Mouse (Mus musculus): ENCODE results near the gene Cyp11a1. TPM values are rescaled to one million over a fixed set of nuclear protein-coding genes. Genes with fewer than 3 reads are reported as not detected.

Cyp11a1 gene
- polyA plus RNA-seq, 1 experiment from 2014 or later: 0.44 TPM

DNA sequence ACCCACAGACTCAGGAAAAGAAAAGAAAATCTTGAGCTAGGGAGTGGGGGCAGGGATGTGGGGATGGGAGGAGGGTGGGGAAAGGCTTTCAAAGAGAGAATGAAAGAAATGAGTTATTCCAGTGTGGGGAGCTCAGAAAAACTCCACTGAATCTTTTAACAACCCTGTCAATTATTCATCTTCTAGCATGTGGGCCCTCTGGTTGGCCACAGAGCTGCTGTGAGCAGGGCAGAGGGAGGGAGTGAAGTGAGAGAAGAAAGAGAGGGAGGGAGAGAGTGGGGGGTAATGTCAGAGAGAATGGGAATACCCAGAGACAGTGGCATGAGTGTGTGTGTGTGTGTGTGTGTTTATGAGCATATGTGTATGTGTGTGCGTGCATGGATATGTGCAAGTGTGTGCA lies 47.8 kb downstream of the Cyp11a1 start:
- no peaks in the 10 kb centered on the region for H3K36me3 ChIP-seq (replicated peaks)
- H3K27ac ChIP-seq: peak overlapping the region; percentile 72
- H3K9me3 ChIP-seq: no peaks in the 10 kb centered on the region
- no peak overlapping the region for H3K4me2 ChIP-seq
- peaks cover 44% of the 10 kb centered on the region for H3K4me1 ChIP-seq
- no peak for ATAC-seq (replicated peaks)
- H3K27me3 ChIP-seq (replicated peaks): no peaks in the 10 kb centered on the region
- 86% methylated on average over 1 of the region's 1 CpGs for WGBS
- no peak overlapping the region for H3K4me3 ChIP-seq
- H3K9ac ChIP-seq: no peak overlapping the region

- WGBS: 66% methylated on average over 5 of the region's 5 CpGs
- peak; percentile 18; the same call in 1 of the 2 replicates for ATAC-seq (replicated peaks)
- Histone ChIP-seq H3K27ac (peak overlapping the region; percentile 48), H3K36me3 (replicated peaks) (no peaks in the 10 kb centered on the region), H3K4me3 (no peak overlapping the region), H3K4me2 (no peak overlapping the region), H3K9me3 (no peaks in the 10 kb centered on the region), H3K9ac (no peak overlapping the region), H3K4me1 (peaks cover 44% of the 10 kb centered on the region), H3K27me3 (replicated peaks) (no peaks in the 10 kb centered on the region)
These were observed 49.5 kb downstream of the Cyp11a1 start for GRCm38 (mm10) chr9:58055666-58056065.

- Histone ChIP-seq H3K36me3 (replicated peaks) (no peaks in the 10 kb centered on the region), H3K4me3 (no peak overlapping the region), H3K9me3 (no peaks in the 10 kb centered on the region), H3K27ac (peak overlapping the region; percentile 80; the same call in 1 of the 2 replicates), H3K27me3 (replicated peaks) (no peaks in the 10 kb centered on the region), H3K4me2 (no peak overlapping the region), H3K4me1 (peaks cover 65% of the 10 kb centered on the region), H3K9ac (no peak overlapping the region)
- ATAC-seq (replicated peaks): no peak
- WGBS: 29% methylated on average over 1 of the region's 1 CpGs
These were observed 53.7 kb downstream of the Cyp11a1 start for GRCm38 (mm10) chr9:58059920-58060319.

GRCm38 (mm10) chr9:58060677-58061667 lies 54.8 kb downstream of the Cyp11a1 start:
- H3K9me3 ChIP-seq: no peaks in the 10 kb centered on the region
- peak overlapping the region; percentile 5; the same call in 1 of the 2 replicates for H3K4me2 ChIP-seq
- H3K4me1 ChIP-seq: peaks cover 64% of the 10 kb centered on the region
- peak; percentile 51 for ATAC-seq (replicated peaks)
- WGBS: 8% methylated on average over 23 of the region's 23 CpGs
- peak overlapping the region; percentile 80 for H3K27ac ChIP-seq
- H3K4me3 ChIP-seq: no peak overlapping the region
- H3K9ac ChIP-seq: no peak overlapping the region
- no peaks in the 10 kb centered on the region for H3K36me3 ChIP-seq (replicated peaks)
- H3K27me3 ChIP-seq (replicated peaks): no peaks in the 10 kb centered on the region

DNA sequence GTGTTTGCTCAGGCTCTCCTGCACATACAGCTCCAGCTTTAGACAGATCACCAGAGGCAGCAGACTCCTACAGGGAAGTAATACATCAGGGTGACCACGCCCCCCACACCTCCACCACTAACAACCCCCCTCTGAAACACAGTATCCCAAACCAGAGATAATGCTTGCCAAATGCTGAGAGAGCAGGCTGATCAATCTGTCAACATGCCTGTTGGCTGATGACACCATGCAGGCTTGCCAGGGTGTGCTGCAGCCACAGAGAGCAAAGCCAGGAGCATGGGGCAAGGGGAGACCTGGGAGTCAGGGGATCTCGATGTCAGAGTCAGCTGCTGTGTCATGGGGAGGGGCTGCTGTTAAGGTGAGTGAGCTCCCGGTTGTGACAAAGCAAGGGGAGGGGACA lies 57.3 kb downstream of the Cyp11a1 start, which contains the start of gene Stra6:
Gene Stra6, plus strand, starts transcription at position 258 of the 400 bp plus-strand sequence.
- H3K9me3 ChIP-seq: no peaks in the 10 kb centered on the region
- H3K4me3 ChIP-seq: no peak within 1 kb of the TSS
- no peak within 1 kb of the TSS for H3K9ac ChIP-seq
- H3K27me3 ChIP-seq (replicated peaks): no peaks in the 10 kb centered on the region
- H3K27ac ChIP-seq: peak within 1 kb of the TSS; percentile 83
- H3K4me1 ChIP-seq: peaks cover 77% of the 10 kb centered on the region
- ATAC-seq (replicated peaks): no peak
- H3K36me3 ChIP-seq (replicated peaks): no peaks in the 10 kb centered on the region
- no peak within 1 kb of the TSS; the same call in 1 of the 2 replicates for H3K4me2 ChIP-seq
- WGBS: 35% methylated on average over 3 of the region's 3 CpGs

DNA sequence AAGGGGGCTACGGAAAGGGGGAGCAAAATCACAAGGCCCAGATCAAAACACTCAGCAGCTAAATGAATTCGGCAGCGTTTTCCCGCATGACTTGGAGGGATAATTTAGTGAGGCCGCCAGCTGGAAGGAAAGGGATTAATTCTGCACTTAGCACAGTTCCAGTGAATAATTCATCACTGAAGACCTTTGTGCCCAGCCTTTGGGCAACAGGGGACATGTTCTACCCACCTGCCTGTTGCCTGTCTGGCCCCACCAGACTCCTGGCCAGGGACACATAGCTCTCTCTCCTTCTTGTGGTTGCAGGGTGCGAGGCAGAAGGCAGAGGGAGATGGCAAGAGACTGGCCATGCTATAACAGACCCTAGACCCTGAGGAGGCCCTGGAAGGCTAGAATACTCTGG lies 59.3 kb downstream of the Cyp11a1 start:
- peak; percentile 53 for ATAC-seq (replicated peaks)
- H3K9ac ChIP-seq: no peak overlapping the region

GRCm38 (mm10) chr9:58065977-58066730 lies 59.9 kb downstream of the Cyp11a1 start:
- peak; percentile 11; the same call in 1 of the 2 replicates for ATAC-seq (replicated peaks)
- H3K4me1 ChIP-seq: peaks cover 64% of the 10 kb centered on the region
- WGBS: 76% methylated on average over 6 of the region's 6 CpGs

More for the DNA sequence above, 59.3 kb downstream of the Cyp11a1 start:
- Histone ChIP-seq H3K27ac (peak overlapping the region; percentile 83), H3K27me3 (replicated peaks) (no peaks in the 10 kb centered on the region), H3K4me1 (peaks cover 68% of the 10 kb centered on the region), H3K4me2 (no peak overlapping the region), H3K9me3 (no peaks in the 10 kb centered on the region), H3K36me3 (replicated peaks) (no peaks in the 10 kb centered on the region), H3K4me3 (no peak overlapping the region)
- 10% methylated on average over 6 of the region's 6 CpGs for WGBS

GRCm38 (mm10) chr9:58066731-58067095 lies 60.5 kb downstream of the Cyp11a1 start:
- WGBS: 61% methylated on average over 6 of the region's 6 CpGs
- Histone ChIP-seq H3K27ac (peak overlapping the region; percentile 83; the same call in 1 of the 2 replicates), H3K4me1 (peaks cover 63% of the 10 kb centered on the region), H3K4me3 (no peak overlapping the region), H3K9me3 (no peaks in the 10 kb centered on the region), H3K36me3 (replicated peaks) (no peaks in the 10 kb centered on the region), H3K9ac (no peak overlapping the region), H3K4me2 (no peak overlapping the region), H3K27me3 (replicated peaks) (no peaks in the 10 kb centered on the region)
- no peak for ATAC-seq (replicated peaks)

More at GRCm38 (mm10) chr9:58065977-58066730, 59.9 kb downstream of the Cyp11a1 start:
- Histone ChIP-seq H3K9ac (no peak overlapping the region), H3K27ac (peak overlapping the region; percentile 83), H3K4me3 (no peak overlapping the region), H3K36me3 (replicated peaks) (no peaks in the 10 kb centered on the region), H3K27me3 (replicated peaks) (no peaks in the 10 kb centered on the region), H3K9me3 (no peaks in the 10 kb centered on the region), H3K4me2 (no peak overlapping the region)

DNA sequence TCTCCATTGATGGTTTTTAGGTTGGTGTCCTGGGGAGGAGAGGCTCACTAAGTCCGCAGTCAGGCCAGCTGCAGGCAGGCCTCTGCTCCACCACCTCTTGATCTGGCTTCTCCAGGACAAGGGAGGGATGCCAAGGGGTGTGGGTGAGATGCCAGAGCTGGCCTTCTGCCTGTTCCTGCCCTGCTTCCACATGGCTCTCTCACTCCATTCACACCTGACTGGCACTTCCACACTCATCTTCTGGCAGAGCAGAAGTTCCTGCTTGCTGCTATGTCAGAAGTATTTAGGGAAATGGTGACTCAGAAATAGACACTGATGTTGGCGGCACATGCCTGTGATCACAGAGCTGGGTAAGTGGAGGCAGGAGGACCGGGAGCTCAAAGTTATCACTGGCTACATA lies 61.3 kb downstream of the Cyp11a1 start:
- H3K27ac ChIP-seq: no peak overlapping the region; the same call in 1 of the 2 replicates
- peaks cover 55% of the 10 kb centered on the region for H3K4me1 ChIP-seq
- 86% methylated on average over 3 of the region's 3 CpGs for WGBS

GRCm38 (mm10) chr9:58074561-58074960 lies 68.3 kb downstream of the Cyp11a1 start:
- H3K9ac ChIP-seq: no peak overlapping the region
- H3K27me3 ChIP-seq (replicated peaks): no peaks in the 10 kb centered on the region
- no peak overlapping the region for H3K4me3 ChIP-seq
- WGBS: 40% methylated on average over 3 of the region's 3 CpGs
- H3K27ac ChIP-seq: no peak overlapping the region
- no peaks in the 10 kb centered on the region for H3K9me3 ChIP-seq
- peaks cover 15% of the 10 kb centered on the region for H3K4me1 ChIP-seq
- H3K36me3 ChIP-seq (replicated peaks): no peaks in the 10 kb centered on the region
- ATAC-seq (replicated peaks): no peak
- no peak overlapping the region for H3K4me2 ChIP-seq

More for the DNA sequence above, 61.3 kb downstream of the Cyp11a1 start:
- Histone ChIP-seq H3K36me3 (replicated peaks) (no peaks in the 10 kb centered on the region), H3K9me3 (no peaks in the 10 kb centered on the region), H3K4me2 (no peak overlapping the region), H3K27me3 (replicated peaks) (no peaks in the 10 kb centered on the region), H3K4me3 (no peak overlapping the region), H3K9ac (no peak overlapping the region)
- ATAC-seq (replicated peaks): no peak
